Mouse (Mus musculus) lung, embryonic 14.5 days (tissue): Measurements from ENCODE around the gene Tmem165. TPM values are rescaled to one million over a fixed set of nuclear protein-coding genes. Genes with fewer than 3 reads are reported as not detected.
A peak's percentile ranks its signal among the peaks of the same experiment; 100 is the strongest.

Experiments used
- ATAC-seq: fragments of 200-750 bp; cut with Nextera tagmentation; 2 replicates; pipeline ENCODE4 v1.8.0; 2017; ENCODE audit warnings: mild to moderate bottlenecking, moderate TSS enrichment, moderate library complexity; ENCODE audit not compliant: insufficient read depth
- DNase-seq: peaks from one replicate; pipeline ENCODE4 v3.0.0-alpha.2; 2015
- H3K27ac ChIP-seq: fragments of 300-500 bp; sonication (generic); 2 replicates; pipeline ENCODE4 v1.5.1; 2014; ENCODE audit warnings: low read depth, mild to moderate bottlenecking, moderate library complexity
- H3K27me3 ChIP-seq: fragments of 300-500 bp; sonication (generic); 2 replicates; pipeline ENCODE4 v1.6.1; 2014; ENCODE audit warnings: low read length, control low read depth; ENCODE audit not compliant: insufficient read depth
- H3K36me3 ChIP-seq: fragments of 300-500 bp; sonication (generic); 2 replicates; pipeline ENCODE4 v1.6.1; 2014; ENCODE audit warnings: control low read depth; ENCODE audit not compliant: insufficient read depth
- H3K4me1 ChIP-seq: fragments of 300-500 bp; sonication (generic); 2 replicates; pipeline ENCODE4 v1.6.1; 2014; ENCODE audit warnings: antibody characterized with exemption, control low read depth; ENCODE audit not compliant: insufficient read depth
- H3K4me2 ChIP-seq: fragments of 300-500 bp; sonication (generic); 2 replicates; pipeline ENCODE4 v1.6.1; 2014; ENCODE audit warnings: mild to moderate bottlenecking
- H3K4me3 ChIP-seq: fragments of 300-500 bp; sonication (generic); 2 replicates; pipeline ENCODE4 v1.5.1; 2014; ENCODE audit warnings: low read depth, low read length
- H3K9ac ChIP-seq: fragments of 300-500 bp; sonication (generic); 2 replicates; pipeline ENCODE4 v1.6.1; 2014
- H3K9me3 ChIP-seq: fragments of 300-500 bp; sonication (generic); 2 replicates; pipeline ENCODE4 v1.6.1; 2016; ENCODE audit warnings: low read depth, low read length, control low read depth
- CTCF ChIP-seq: IDR thresholded peaks from 2 replicates; pipeline ENCODE4 v1.5.1; 2016; ENCODE audit warnings: antibody characterized with exemption, low read depth
- WGBS: fragments of 180-500 bp; shearing (Covaris S2); extraction: QIAGEN DNeasy Blood & Tissue Kit; methylation state at CpG from one replicate; pipeline ENCODE4 v1.1.7; 2014; 5-methylcytosine and 5-hydroxymethylcytosine counted together
- polyA plus RNA-seq: library from polyadenylated mRNA; unstranded; fragments of >200 nt; fragmentation: Nextera tagmentation; extraction: Ambion mirVana; gene quantifications from 2 replicates; pipeline ENCODE4 v1.2.1, GENCODE M21; 2014

Tmem165 gene
- polyA plus RNA-seq, 1 experiment from 2014 or later: 137 TPM

GRCm38 (mm10) chr5:76139808-76140729 lies 43.6 kb upstream of the Tmem165 start, which contains the start of gene Srd5a3:
Gene Srd5a3, plus strand, starts transcription at chr5:76140271.
- WGBS: under 1% methylated on average over 64 of the region's 69 CpGs
- Histone ChIP-seq H3K4me1 (peaks cover 5% of the 10 kb centered on the region; the same call in 1 of the 2 replicates), H3K36me3 (no peaks in the 10 kb centered on the region), H3K9me3 (no peaks in the 10 kb centered on the region), H3K9ac (peak within 1 kb of the TSS; percentile 83), H3K27me3 (no peaks in the 10 kb centered on the region), H3K4me2 (peak within 1 kb of the TSS; percentile 75), H3K4me3 (peak within 1 kb of the TSS; percentile 64), H3K27ac (peak within 1 kb of the TSS; percentile 99)
- TF ChIP-seq CTCF: peak; percentile 80
- DNase-seq: peak; percentile 98
- ATAC-seq: peak; percentile 98

DNA sequence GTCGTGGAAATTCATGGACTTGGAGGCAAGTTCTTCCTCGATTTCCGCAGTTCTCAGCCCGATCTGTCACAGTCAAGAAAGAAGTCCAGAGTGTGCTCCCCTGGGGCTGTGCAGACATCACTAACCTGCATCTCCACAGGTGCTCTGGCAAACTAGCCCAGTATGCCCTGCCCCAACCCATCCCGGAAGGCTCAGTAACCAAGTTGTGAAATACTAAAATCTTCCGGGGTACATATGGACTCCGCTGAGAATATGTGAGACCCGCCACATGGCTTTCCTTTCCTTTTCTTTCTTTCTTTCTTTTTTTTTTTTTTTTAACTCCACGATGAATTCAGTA lies 43.0 kb upstream of the Tmem165 start:
- Histone ChIP-seq H3K4me3 (peak overlapping the region; percentile 64), H3K4me2 (peak overlapping the region; percentile 75), H3K27me3 (no peaks in the 10 kb centered on the region), H3K4me1 (peaks cover 5% of the 10 kb centered on the region; the same call in 1 of the 2 replicates), H3K9me3 (no peaks in the 10 kb centered on the region), H3K36me3 (no peaks in the 10 kb centered on the region), H3K27ac (peak overlapping the region; percentile 99), H3K9ac (peak overlapping the region; percentile 83)
- DNase-seq: no peak
- 7% methylated on average over 9 of the region's 9 CpGs for WGBS
- ATAC-seq: peak; percentile 57
- no peak for TF ChIP-seq CTCF

DNA sequence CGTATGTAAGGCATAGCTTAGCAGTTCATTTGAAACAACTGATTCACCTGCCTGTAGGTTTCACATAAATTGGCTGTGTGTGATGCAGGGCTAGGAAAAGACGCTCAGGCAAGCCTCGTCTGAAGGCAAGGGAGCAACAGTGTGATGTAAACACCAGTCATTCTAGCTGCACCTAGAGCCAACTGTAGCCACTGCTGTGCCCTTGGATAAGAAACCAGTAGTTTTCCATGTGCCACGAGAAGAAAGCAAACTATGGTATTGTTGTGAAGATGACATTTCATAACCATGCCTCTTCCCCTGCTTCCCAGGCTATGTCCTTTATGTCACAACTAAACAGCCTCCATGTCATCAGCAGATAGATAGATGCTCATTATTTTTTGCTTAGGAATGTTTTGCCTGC lies 40.3 kb upstream of the Tmem165 start:
- ATAC-seq (no peak), DNase-seq (no peak)
- Histone ChIP-seq H3K4me2 (no peak overlapping the region), H3K4me1 (peaks cover 5% of the 10 kb centered on the region; the same call in 1 of the 2 replicates), H3K4me3 (no peak overlapping the region), H3K9me3 (no peaks in the 10 kb centered on the region), H3K9ac (no peak overlapping the region), H3K27me3 (no peaks in the 10 kb centered on the region), H3K27ac (no peak overlapping the region), H3K36me3 (no peaks in the 10 kb centered on the region)
- 69% methylated on average over 4 of the region's 4 CpGs for WGBS
- no peak for TF ChIP-seq CTCF

GRCm38 (mm10) chr5:76146401-76146800 lies 37.3 kb upstream of the Tmem165 start:
- H3K4me1 ChIP-seq: no peaks in the 10 kb centered on the region
- H3K4me2 ChIP-seq: no peak overlapping the region
- H3K9me3 ChIP-seq: no peaks in the 10 kb centered on the region
- no peak overlapping the region for H3K27ac ChIP-seq
- no peak overlapping the region for H3K4me3 ChIP-seq
- DNase-seq (no peak), ATAC-seq (no peak)
- no peak overlapping the region for H3K9ac ChIP-seq
- WGBS: 96% methylated on average over 1 of the region's 1 CpGs
- H3K27me3 ChIP-seq: no peaks in the 10 kb centered on the region
- TF ChIP-seq CTCF: no peak
- H3K36me3 ChIP-seq: peaks cover 15% of the 10 kb centered on the region; the same call in 1 of the 2 replicates

GRCm38 (mm10) chr5:76149436-76149835 lies 34.2 kb upstream of the Tmem165 start:
- ATAC-seq (no peak), DNase-seq (no peak)
- H3K4me2 ChIP-seq: no peak overlapping the region
- H3K4me3 ChIP-seq: no peak overlapping the region
- WGBS: 83% methylated on average over 6 of the region's 6 CpGs
- no peaks in the 10 kb centered on the region for H3K27me3 ChIP-seq
- no peaks in the 10 kb centered on the region for H3K9me3 ChIP-seq
- H3K27ac ChIP-seq: no peak overlapping the region
- H3K4me1 ChIP-seq: no peaks in the 10 kb centered on the region
- no peak overlapping the region for H3K9ac ChIP-seq
- peaks cover 25% of the 10 kb centered on the region; the same call in 1 of the 2 replicates for H3K36me3 ChIP-seq
- no peak for TF ChIP-seq CTCF

DNA sequence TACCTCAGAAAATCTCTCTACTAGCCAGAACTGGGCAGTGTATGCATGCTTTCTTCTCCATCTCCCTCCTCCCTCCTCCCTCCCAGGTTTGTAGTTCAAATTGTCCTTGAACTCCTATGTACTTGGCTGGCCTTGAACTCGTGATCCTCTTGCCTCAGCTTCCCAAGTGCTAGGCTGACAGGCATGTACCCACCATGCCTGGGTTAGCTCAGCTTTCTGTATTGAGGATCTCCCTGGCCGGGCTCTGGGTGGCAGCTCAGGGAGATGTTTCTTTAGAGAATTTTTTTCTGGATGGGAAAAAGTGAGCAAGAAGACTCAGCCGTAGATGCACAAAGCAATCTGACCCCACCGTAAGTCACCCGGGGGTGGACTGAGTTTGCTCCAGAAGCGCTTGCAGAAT lies 30.7 kb upstream of the Tmem165 start:
- Histone ChIP-seq H3K4me1 (no peaks in the 10 kb centered on the region), H3K4me2 (no peak overlapping the region), H3K27ac (no peak overlapping the region), H3K4me3 (no peak overlapping the region), H3K36me3 (peaks cover 36% of the 10 kb centered on the region; the same call in 1 of the 2 replicates), H3K9ac (no peak overlapping the region), H3K9me3 (no peaks in the 10 kb centered on the region), H3K27me3 (no peaks in the 10 kb centered on the region)
- 87% methylated on average over 6 of the region's 6 CpGs for WGBS
- DNase-seq (no peak), ATAC-seq (no peak)
- TF ChIP-seq CTCF: no peak

DNA sequence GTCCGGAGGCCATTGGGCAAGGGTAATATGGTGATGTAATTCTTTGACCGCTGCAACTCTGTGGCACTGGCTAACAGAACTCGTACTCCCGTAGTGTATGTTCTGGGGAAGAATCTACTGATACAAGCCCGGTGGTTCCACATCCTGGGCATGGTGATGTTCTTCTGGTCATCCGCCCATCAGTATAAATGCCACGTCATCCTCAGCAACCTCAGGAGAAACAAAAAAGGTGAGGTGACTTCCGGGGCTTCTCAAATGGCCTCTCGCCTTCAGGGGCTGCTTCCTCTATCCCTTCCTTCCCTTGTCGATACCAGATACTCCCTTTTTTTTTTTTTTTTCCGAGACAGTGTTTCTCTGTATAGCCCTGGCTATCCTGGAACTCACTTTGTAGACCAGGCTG lies 30.2 kb upstream of the Tmem165 start:
- DNase-seq (no peak), ATAC-seq (no peak)
- Histone ChIP-seq H3K36me3 (peaks cover 36% of the 10 kb centered on the region; the same call in 1 of the 2 replicates), H3K27me3 (no peaks in the 10 kb centered on the region), H3K4me3 (no peak overlapping the region), H3K27ac (no peak overlapping the region), H3K9me3 (no peaks in the 10 kb centered on the region), H3K4me2 (no peak overlapping the region), H3K4me1 (no peaks in the 10 kb centered on the region), H3K9ac (no peak overlapping the region)
- WGBS: 92% methylated on average over 11 of the region's 11 CpGs
- no peak for TF ChIP-seq CTCF
